Mouse (Mus musculus) spleen, adult 2 months (tissue): ENCODE results near the gene Pitpnm3. TPM values are rescaled to one million over a fixed set of nuclear protein-coding genes. Genes with fewer than 3 reads are reported as not detected.

ENCODE experiments used
- DNase-seq, 2 experiments: peaks; one replicate each; pipeline versions ENCODE4 v3.0.0 to v3.0.0-alpha.2; 2012 to 2021; ENCODE audit warnings: low spot score in 2 of 2, low read depth in 1 of 2
- H3K27ac ChIP-seq: fragments of 200-500 bp; 2 replicates; pipeline ENCODE4 v1.5.1; 2012; ENCODE audit warnings: low read length, inconsistent platforms; ENCODE audit not compliant: insufficient read depth
- H3K27me3 ChIP-seq: fragments of 200-500 bp; 2 replicates; pipeline ENCODE4 v1.6.1; 2012; ENCODE audit warnings: mild to moderate bottlenecking, moderate library complexity, low read length, inconsistent platforms; ENCODE audit not compliant: control insufficient read depth, insufficient read depth
- H3K36me3 ChIP-seq: fragments of 200-500 bp; 2 replicates; pipeline ENCODE4 v1.6.1; 2012; ENCODE audit warnings: mild to moderate bottlenecking, low read length, inconsistent platforms; ENCODE audit not compliant: control insufficient read depth, insufficient read depth
- H3K4me1 ChIP-seq: fragments of 200-500 bp; 2 replicates; pipeline ENCODE4 v1.6.1; 2011; ENCODE audit warnings: inconsistent platforms; ENCODE audit not compliant: control insufficient read depth, insufficient read depth, insufficient read length
- H3K4me3 ChIP-seq: fragments of 200-500 bp; 2 replicates; pipeline ENCODE4 v1.5.1; 2011; ENCODE audit warnings: mild to moderate bottlenecking, inconsistent platforms; ENCODE audit not compliant: insufficient read depth, insufficient read length; ENCODE audit errors: extremely low read depth
- CTCF ChIP-seq: fragments of 200-500 bp; IDR thresholded peaks from 2 replicates; pipeline ENCODE4 v1.5.1; 2011; ENCODE audit warnings: mild to moderate bottlenecking, inconsistent platforms; ENCODE audit not compliant: insufficient read depth, insufficient read length, insufficient replicate concordance; ENCODE audit errors: extremely low read depth
- POLR2A ChIP-seq: fragments of 200-500 bp; IDR thresholded peaks from 2 replicates; pipeline ENCODE4 v1.6.1; 2011; ENCODE audit warnings: low read depth, low read length, inconsistent platforms
- WGBS: fragments of 180-500 bp; shearing (Covaris S2); methylation state at CpG from one replicate; pipeline ENCODE4 v1.1.7; 2018; 5-methylcytosine and 5-hydroxymethylcytosine counted together
- polyA plus RNA-seq: library from polyadenylated mRNA; depleted of rRNA; stranded (reverse); fragments of >200 nt; gene quantifications from 2 replicates; pipeline ENCODE4 v1.2.3, GENCODE M21; 2012

Gene Pitpnm3
- polyA plus RNA-seq, 1 experiment = 5.9 TPM

DNA sequence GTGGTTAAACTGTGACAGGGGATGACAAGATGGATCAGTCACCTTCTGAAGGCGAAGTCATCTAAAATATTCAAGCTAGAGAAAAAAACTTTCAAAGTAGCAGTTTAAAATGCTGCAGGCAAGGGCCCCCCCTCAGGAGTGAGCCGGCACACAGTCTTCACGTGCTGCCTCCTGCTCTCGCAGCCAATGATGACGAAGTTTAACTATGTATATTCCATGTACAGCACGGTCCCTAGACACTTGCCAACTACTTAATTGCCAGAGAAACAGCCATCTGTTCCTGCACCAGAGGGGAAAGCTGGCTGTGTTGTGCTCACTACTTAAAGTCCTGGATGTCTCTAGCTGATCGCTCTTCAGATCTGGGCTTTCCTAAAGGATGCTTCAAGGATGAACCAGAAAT is 67.6 kb downstream of the Pitpnm3 start:
- H3K4me1 ChIP-seq = no peaks in the 10 kb centered on the region
- WGBS = 86% methylated on average over 7 of the region's 7 CpGs
- H3K27me3 ChIP-seq = no peaks in the 10 kb centered on the region
- no peak overlapping the region for H3K27ac ChIP-seq
- DNase-seq = no peak
- no peaks in the 10 kb centered on the region for H3K36me3 ChIP-seq
- H3K4me3 ChIP-seq = no peak overlapping the region
- TF ChIP-seq CTCF (no peak), POLR2A (no peak)

DNA sequence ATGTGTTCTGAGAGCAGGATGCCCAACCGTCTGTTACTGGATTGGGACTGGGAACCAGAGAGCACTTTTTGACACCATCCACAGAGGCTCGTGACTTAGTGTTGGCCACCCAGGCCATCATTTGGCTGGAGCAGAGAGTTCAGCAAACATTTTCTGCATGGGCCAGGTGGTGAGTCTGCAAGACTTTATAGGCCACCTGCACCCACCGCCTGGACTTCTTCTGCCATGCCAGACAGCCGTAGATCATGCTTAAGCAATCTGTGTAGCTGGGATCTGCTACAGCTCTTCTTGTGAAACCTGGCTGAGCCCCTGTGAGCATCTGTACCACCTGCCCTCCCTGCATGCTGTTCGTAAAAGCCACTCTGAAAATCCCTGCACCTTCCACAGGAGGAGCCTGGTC is 68.3 kb downstream of the Pitpnm3 start:
- no peaks in the 10 kb centered on the region for H3K36me3 ChIP-seq
- WGBS = 83% methylated on average over 5 of the region's 5 CpGs
- no peak for TF ChIP-seq POLR2A
- no peak for DNase-seq
- H3K27ac ChIP-seq = no peak overlapping the region
- H3K27me3 ChIP-seq = no peaks in the 10 kb centered on the region
- H3K4me1 ChIP-seq = no peaks in the 10 kb centered on the region
- no peak overlapping the region for H3K4me3 ChIP-seq

DNA sequence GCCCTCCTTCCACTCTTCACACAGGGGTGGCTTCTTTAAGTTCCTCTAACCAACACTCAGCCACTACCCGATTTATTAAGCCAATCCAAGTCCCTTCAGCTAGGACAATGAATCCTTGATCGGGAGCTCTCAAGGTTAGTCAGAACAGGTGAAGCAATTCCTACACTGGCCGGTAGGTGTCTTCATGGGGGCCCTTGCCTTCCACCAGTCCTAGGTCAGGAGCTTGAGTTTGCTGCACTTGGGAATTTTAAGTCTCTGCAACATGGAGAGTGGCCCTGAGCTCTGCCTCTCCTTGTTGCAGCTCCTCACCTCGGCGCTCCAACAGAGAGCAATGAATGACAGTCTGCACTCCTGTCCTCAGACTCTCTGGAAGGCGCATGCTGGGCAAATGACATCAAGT is 69.2 kb downstream of the Pitpnm3 start:
- Histone ChIP-seq H3K4me1 (no peaks in the 10 kb centered on the region), H3K4me3 (no peak overlapping the region), H3K27me3 (no peaks in the 10 kb centered on the region), H3K36me3 (no peaks in the 10 kb centered on the region), H3K27ac (no peak overlapping the region)
- TF ChIP-seq POLR2A (no peak), CTCF (peak; percentile 41; the same call in 1 of the 2 replicates)
- DNase-seq = peak in 1 of 2 experiments; percentile 16
- 38% methylated on average over 6 of the region's 6 CpGs for WGBS

DNA sequence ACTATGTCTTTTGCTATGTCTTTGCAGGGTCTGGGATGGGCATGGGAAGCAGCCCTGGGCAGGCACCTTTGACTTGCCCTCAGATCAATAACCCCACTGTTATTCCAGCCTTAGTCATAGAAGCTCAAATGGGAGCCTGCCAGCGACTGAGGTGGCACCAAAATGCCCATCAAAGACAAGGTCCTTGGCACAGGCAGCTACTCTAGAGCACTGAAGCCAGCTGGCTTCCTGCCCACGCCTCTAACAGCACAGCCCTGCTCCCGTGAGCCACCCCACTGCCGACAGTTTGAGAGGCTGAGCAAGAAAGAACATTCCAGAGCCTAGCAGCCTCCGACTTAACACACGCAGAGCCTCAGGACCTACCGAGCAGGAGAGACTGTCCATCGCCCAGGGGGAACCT is 70.5 kb downstream of the Pitpnm3 start:
- Histone ChIP-seq H3K4me1 (no peaks in the 10 kb centered on the region), H3K27me3 (no peaks in the 10 kb centered on the region), H3K27ac (no peak overlapping the region), H3K36me3 (no peaks in the 10 kb centered on the region), H3K4me3 (no peak overlapping the region)
- 68% methylated on average over 8 of the region's 8 CpGs for WGBS
- TF ChIP-seq POLR2A = no peak
- TF ChIP-seq CTCF = no peak
- no peak for DNase-seq

DNA sequence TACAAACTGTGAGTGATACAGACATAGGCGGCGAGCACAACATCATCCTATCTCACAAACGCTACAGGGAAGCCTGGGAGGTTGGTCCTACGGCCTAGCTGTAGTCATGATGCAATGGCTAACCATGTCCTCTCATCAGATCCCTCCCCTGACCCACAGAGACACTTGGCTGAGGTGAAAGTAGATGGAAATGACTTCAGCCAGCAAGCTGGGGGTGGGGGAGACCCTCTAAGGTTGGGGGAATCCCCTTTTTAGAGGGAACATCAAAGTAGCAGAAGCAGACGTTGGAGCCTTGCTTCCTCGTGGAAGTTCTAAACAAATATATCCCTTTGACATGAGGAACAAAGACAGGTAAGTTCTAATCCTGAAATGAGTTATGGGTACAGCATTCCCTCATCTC is 71.2 kb downstream of the Pitpnm3 start:
- WGBS = 75% methylated on average over 6 of the region's 6 CpGs
- no peak for TF ChIP-seq CTCF
- no peak for TF ChIP-seq POLR2A
- Histone ChIP-seq H3K36me3 (no peaks in the 10 kb centered on the region), H3K4me1 (no peaks in the 10 kb centered on the region), H3K4me3 (no peak overlapping the region), H3K27ac (no peak overlapping the region), H3K27me3 (no peaks in the 10 kb centered on the region)
- no peak for DNase-seq

DNA sequence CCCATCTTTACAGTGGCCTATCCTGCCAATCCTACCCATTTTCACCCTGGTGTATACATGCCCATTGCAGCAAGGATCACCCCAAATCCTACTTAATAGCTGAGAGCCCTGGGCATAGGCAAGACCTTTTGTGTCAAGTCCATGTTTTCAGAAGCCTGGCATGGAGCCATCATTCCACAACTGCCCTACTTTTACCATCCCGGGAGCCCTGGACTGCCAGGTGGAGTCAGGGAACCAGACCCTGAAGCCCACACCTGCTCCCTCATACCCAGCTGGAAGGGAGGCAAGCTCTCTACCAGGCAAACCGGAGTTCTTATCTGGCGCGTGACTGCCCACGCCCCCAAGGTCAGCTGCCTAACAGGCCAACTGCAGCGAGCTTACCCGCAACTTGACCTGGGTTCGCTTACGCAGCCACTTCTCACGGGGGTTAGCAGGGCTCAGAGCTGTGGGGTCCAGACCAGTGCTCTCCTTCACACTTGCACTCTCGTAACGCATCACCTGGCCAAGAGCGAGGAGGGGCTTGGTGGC is 74.4 kb downstream of the Pitpnm3 start:
- no peaks in the 10 kb centered on the region for H3K27me3 ChIP-seq
- no peak for TF ChIP-seq POLR2A
- TF ChIP-seq CTCF = no peak

DNA sequence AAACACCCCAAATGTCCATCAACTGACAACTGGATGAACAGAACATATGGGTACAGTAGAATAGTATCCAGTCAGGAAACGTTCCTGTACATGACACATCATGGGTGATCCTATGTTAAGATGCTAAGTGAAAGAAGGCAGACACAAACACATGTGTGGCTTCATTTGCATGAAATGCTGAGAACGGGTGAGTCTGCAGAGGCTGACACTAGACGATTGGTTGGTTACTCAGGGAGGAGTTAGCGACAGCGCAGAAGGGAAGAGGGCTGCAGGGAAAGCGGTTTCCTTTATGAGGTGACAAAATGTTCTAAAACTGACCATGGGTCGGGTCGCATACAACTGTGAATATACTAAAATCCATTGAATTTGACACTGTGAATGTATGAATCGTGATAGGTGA is 75.2 kb downstream of the Pitpnm3 start:
- H3K27me3 ChIP-seq = no peaks in the 10 kb centered on the region
- no peaks in the 10 kb centered on the region for H3K4me1 ChIP-seq
- no peak for TF ChIP-seq CTCF
- no peak for TF ChIP-seq POLR2A
- 58% methylated on average over 9 of the region's 9 CpGs for WGBS
- no peak for DNase-seq
- H3K4me3 ChIP-seq = no peak overlapping the region
- no peak overlapping the region for H3K27ac ChIP-seq
- no peaks in the 10 kb centered on the region for H3K36me3 ChIP-seq

More for the DNA sequence above, 74.4 kb downstream of the Pitpnm3 start:
- Histone ChIP-seq H3K36me3 (no peaks in the 10 kb centered on the region), H3K4me1 (no peaks in the 10 kb centered on the region), H3K27ac (no peak overlapping the region), H3K4me3 (no peak overlapping the region)
- DNase-seq = no peak
- WGBS = 89% methylated on average over 13 of the region's 13 CpGs

DNA sequence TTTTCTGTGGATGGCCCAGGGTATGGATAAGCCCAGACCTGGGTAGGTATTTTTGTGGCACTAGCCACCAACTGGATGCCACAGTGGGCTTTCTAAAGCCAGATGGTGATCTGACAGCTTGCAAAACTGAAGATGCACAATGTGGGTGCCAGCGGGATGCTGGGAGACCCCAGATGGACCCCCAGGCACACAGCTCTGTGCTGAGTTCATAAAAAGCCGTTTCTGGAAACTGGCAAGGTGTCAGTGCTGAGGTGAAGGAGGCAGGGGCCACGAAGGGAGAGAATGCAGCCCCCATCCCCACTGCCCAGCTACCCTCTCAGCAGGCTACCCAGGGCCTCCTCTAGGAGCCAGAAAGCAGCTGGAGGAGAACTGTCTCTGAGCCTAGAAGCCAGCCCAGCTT is 78.4 kb downstream of the Pitpnm3 start:
- H3K4me3 ChIP-seq = no peak overlapping the region
- no peak for TF ChIP-seq POLR2A
- no peak for DNase-seq

More for the DNA sequence above, 78.4 kb downstream of the Pitpnm3 start:
- H3K4me1 ChIP-seq = no peaks in the 10 kb centered on the region
- no peaks in the 10 kb centered on the region for H3K27me3 ChIP-seq
- H3K36me3 ChIP-seq = no peaks in the 10 kb centered on the region
- whole genome bisulfite sequencing = 86% methylated on average over 3 of the region's 3 CpGs
- no peak overlapping the region for H3K27ac ChIP-seq
